Mouse (Mus musculus) E14TG2a.4 (cell line): ENCODE results near the gene Usp10.

Source experiments
- CTCF ChIP-seq: conservative IDR thresholded peaks from 2 replicates; pipeline ENCODE4 v1.5.1; 2014; ENCODE audit warnings: low read length
- NANOG ChIP-seq: IDR thresholded peaks from 2 replicates; pipeline ENCODE4 v1.6.1; 2014; ENCODE audit warnings: borderline replicate concordance, low read length, mixed read lengths
- POU5F1 ChIP-seq: IDR thresholded peaks from 2 replicates; pipeline ENCODE4 v1.6.1; 2014; ENCODE audit warnings: low read length, borderline replicate concordance

DNA sequence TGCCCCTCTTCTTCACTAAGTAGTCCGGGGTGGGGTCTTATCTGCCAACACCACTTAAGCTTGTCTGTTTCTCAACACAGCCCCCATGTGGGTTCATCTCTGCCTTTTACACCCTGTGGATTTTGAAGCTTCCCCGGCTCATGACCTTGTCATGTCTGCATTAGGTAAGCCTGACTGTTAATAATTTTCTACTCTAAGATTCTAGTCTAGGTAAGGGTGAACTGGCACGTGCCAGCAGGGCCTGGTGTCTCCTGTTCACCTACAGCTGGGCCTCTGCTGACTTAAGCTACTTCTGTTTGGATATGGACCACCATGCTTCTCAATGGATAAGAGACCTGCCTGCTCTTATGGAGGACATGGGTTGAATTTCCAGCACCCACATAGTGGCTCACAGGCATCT, 8.8 kb upstream of the Usp10 start:
- TF ChIP-seq CTCF (no peak), POU5F1 (no peak), NANOG (no peak)
